Mouse (Mus musculus) lung, embryonic 15.5 days (tissue): ENCODE data around the gene Dock8. TPM values are rescaled to one million over a fixed set of nuclear protein-coding genes. Genes with fewer than 3 reads are reported as not detected.

Source experiments
- ATAC-seq: fragments of 200-750 bp; cut with Nextera tagmentation; 2 replicates; pipeline ENCODE4 v1.8.0; 2017; ENCODE audit warnings: moderate number of reproducible peaks, borderline replicate concordance; ENCODE audit not compliant: low FRiP score, low TSS enrichment; ENCODE audit errors: extremely low read depth
- H3K27ac ChIP-seq: fragments of 300-500 bp; sonication (generic); 2 replicates; pipeline ENCODE4 v1.5.1; 2015; ENCODE audit warnings: moderate library complexity, mild to moderate bottlenecking, inconsistent platforms
- H3K27me3 ChIP-seq: fragments of 300-500 bp; sonication (generic); 2 replicates; pipeline ENCODE4 v1.6.1; 2015; ENCODE audit warnings: inconsistent platforms
- H3K36me3 ChIP-seq: fragments of 300-500 bp; sonication (generic); 2 replicates; pipeline ENCODE4 v1.6.1; 2015; ENCODE audit warnings: inconsistent platforms
- H3K4me1 ChIP-seq: fragments of 300-500 bp; sonication (generic); 2 replicates; pipeline ENCODE4 v1.6.1; 2015; ENCODE audit warnings: inconsistent platforms
- H3K4me2 ChIP-seq: fragments of 300-500 bp; sonication (generic); 2 replicates; pipeline ENCODE4 v1.6.1; 2015; ENCODE audit warnings: inconsistent platforms, mild to moderate bottlenecking, moderate library complexity
- H3K4me3 ChIP-seq: fragments of 300-500 bp; sonication (generic); 2 replicates; pipeline ENCODE4 v1.5.1; 2015; ENCODE audit warnings: mild to moderate bottlenecking, inconsistent platforms
- H3K9ac ChIP-seq: fragments of 300-500 bp; sonication (generic); 2 replicates; pipeline ENCODE4 v1.6.1; 2015; ENCODE audit warnings: inconsistent platforms
- H3K9me3 ChIP-seq: fragments of 300-500 bp; sonication (generic); 2 replicates; pipeline ENCODE4 v1.6.1; 2016; ENCODE audit warnings: inconsistent platforms
- WGBS: fragments of 180-500 bp; shearing (Covaris S2); methylation state at CpG from one replicate; pipeline ENCODE4 v1.1.7; 2015; 5-methylcytosine and 5-hydroxymethylcytosine counted together
- polyA plus RNA-seq: library from polyadenylated mRNA; unstranded; fragments of >200 nt; fragmentation: Nextera tagmentation; extraction: Ambion mirVana; gene quantifications from 2 replicates; pipeline ENCODE4 v1.2.1, GENCODE M21; 2015

Dock8 gene
- polyA plus RNA-seq, 1 experiment from 2014 or later: 4.5 TPM

GRCm38 (mm10) chr19:25247858-25248552 lies 248.7 kb downstream of the Dock8 start:
- ATAC-seq: peak; percentile 73; the same call in 1 of the 2 replicates
- H3K27ac ChIP-seq: peak overlapping the region; percentile 19; the same call in 1 of the 2 replicates
- peaks cover 14% of the 10 kb centered on the region; the same call in 1 of the 2 replicates for H3K4me1 ChIP-seq
- H3K9me3 ChIP-seq: no peaks in the 10 kb centered on the region
- H3K4me3 ChIP-seq: no peak overlapping the region
- H3K27me3 ChIP-seq: no peaks in the 10 kb centered on the region
- no peaks in the 10 kb centered on the region for H3K36me3 ChIP-seq
- H3K9ac ChIP-seq: no peak overlapping the region
- 43% methylated on average over 14 of the region's 14 CpGs for WGBS
- peak overlapping the region; percentile 2; the same call in 1 of the 2 replicates for H3K4me2 ChIP-seq

- Histone ChIP-seq H3K4me1 (peaks cover 14% of the 10 kb centered on the region; the same call in 1 of the 2 replicates), H3K4me2 (no peak overlapping the region), H3K27ac (no peak overlapping the region), H3K4me3 (no peak overlapping the region), H3K9ac (no peak overlapping the region), H3K27me3 (no peaks in the 10 kb centered on the region), H3K9me3 (no peaks in the 10 kb centered on the region), H3K36me3 (no peaks in the 10 kb centered on the region)
- 63% methylated on average over 13 of the region's 13 CpGs for WGBS
- no peak for ATAC-seq
Measured at GRCm38 (mm10) chr19:25249230-25249629, 249.9 kb downstream of the Dock8 start.

- Histone ChIP-seq H3K27me3 (no peaks in the 10 kb centered on the region), H3K4me1 (peaks cover 14% of the 10 kb centered on the region; the same call in 1 of the 2 replicates), H3K9me3 (no peaks in the 10 kb centered on the region), H3K36me3 (no peaks in the 10 kb centered on the region), H3K9ac (no peak overlapping the region), H3K27ac (no peak overlapping the region), H3K4me2 (no peak overlapping the region), H3K4me3 (no peak overlapping the region)
- WGBS: 51% methylated on average over 3 of the region's 3 CpGs
- ATAC-seq: no peak
Measured at GRCm38 (mm10) chr19:25251610-25252140, 252.3 kb downstream of the Dock8 start.

Other genes starting within 250 kb of the Dock8 start
- gene Pgm5, start 137.7 kb upstream of the Dock8 start, polyA plus RNA-seq: 3.0 and 3.1 TPM in 2 replicates
- 210 and 217 TPM in 2 replicates for gene Gm10053, start 123.8 kb upstream of the Dock8 start, polyA plus RNA-seq
- not detected in 2 replicates for gene Foxd4, start 98.3 kb upstream of the Dock8 start, polyA plus RNA-seq
- gene Cbwd1, start 37.9 kb upstream of the Dock8 start, polyA plus RNA-seq: 18.8 and 18.9 TPM in 2 replicates
- 16.8 and 18.6 TPM in 2 replicates for gene Kank1, start 237.4 kb downstream of the Dock8 start, polyA plus RNA-seq